Mouse (Mus musculus): ENCODE data around the gene Prss36. TPM values are rescaled to one million over a fixed set of nuclear protein-coding genes. Genes with fewer than 3 reads are reported as not detected.

Gene Prss36
- total and polyA plus RNA-seq, 3 experiments = 6.1 to 8.3 (median 7.7) TPM

- Histone ChIP-seq H3K4me3 (replicated peaks in 1 of 3; ENCODE audit: low read depth in 2 of 3, low read length in 2 of 3, poor library complexity in 1 of 3) (no peak overlapping the region), H3K27me3 (replicated peaks) (no peaks in the 10 kb centered on the region), H3K9ac (ENCODE audit: insufficient read depth, low read depth) (no peak overlapping the region), H3K27ac (ENCODE audit: insufficient read depth, low read depth) (no peak overlapping the region), H3K36me3 (replicated peaks in 1 of 2; ENCODE audit: control insufficient read depth in 1 of 2, insufficient read depth in 1 of 2, low read length in 1 of 2) (peaks cover 50 to 93% of the 10 kb centered on the region in 2 experiments), H3K4me1 (ENCODE audit: control insufficient read depth in 1 of 2, insufficient read depth in 2 of 2) (peaks cover under 1 to 36% of the 10 kb centered on the region in 2 experiments), H3K4me2 (ENCODE audit: insufficient read depth, low read depth, poor library complexity, severe bottlenecking) (no peak overlapping the region), H3K9me3 (replicated peaks; ENCODE audit: low read length) (no peaks in the 10 kb centered on the region), H3K79me2 (replicated peaks; ENCODE audit: control insufficient read depth, extremely low read depth, insufficient read depth, poor library complexity, severe bottlenecking) (no peaks in the 10 kb centered on the region)
- DNase-seq (ENCODE audit: extremely low read depth) = no peak
- TF ChIP-seq MXI1 (IDR thresholded peaks at IDR 0.05; ENCODE audit: low read depth, low read length) (no peak), MEF2A (IDR thresholded peaks at IDR 0.05; ENCODE audit: borderline replicate concordance, low read depth, low read length) (no peak), JUN (IDR thresholded peaks at IDR 0.05; ENCODE audit: insufficient read depth, low read depth, low read length) (no peak), IRF4 (IDR thresholded peaks at IDR 0.05; ENCODE audit: low read depth, low read length) (no peak), ZMIZ1 (IDR thresholded peaks at IDR 0.05; ENCODE audit: low read depth, low read length) (no peak), MAFK (IDR thresholded peaks at IDR 0.05; ENCODE audit: insufficient replicate concordance, low read length) (no peak), KAT2A (IDR thresholded peaks at IDR 0.05; ENCODE audit: insufficient replicate concordance, low read length) (no peak), ZNF384 (IDR thresholded peaks at IDR 0.05; ENCODE audit: low read depth, low read length) (no peak), ZC3H11A (IDR thresholded peaks at IDR 0.05; ENCODE audit: low read depth, low read length) (no peak), NRF1 (IDR thresholded peaks at IDR 0.05; ENCODE audit: low read depth, low read length) (no peak), USF2 (conservative IDR thresholded peaks at IDR 0.05; ENCODE audit: low read depth, low read length) (no peak), SIN3A (IDR thresholded peaks at IDR 0.05; ENCODE audit: low read length) (no peak), CHD1 (IDR thresholded peaks at IDR 0.05; ENCODE audit: low read depth, low read length) (no peak), TCF12 (IDR thresholded peaks at IDR 0.05; ENCODE audit: low read depth, low read length) (no peak)
- dilution Hi-C loops (cut with MboI; ENCODE audit: extremely low pct_ligation_motif_present, extremely low pct_unique_long_range_greater_than_20kb, low sequenced_read_pairs) = no loop called here
- in situ Hi-C loops (cut with MboI; ENCODE audit: low pct_ligation_motif_present, low pct_unique_long_range_greater_than_20kb, low sequenced_read_pairs) = no loop called here
These were observed 57.7 kb downstream of the Prss36 start for GRCm38 (mm10) chr7:127888821-127889220.

- peaks cover 3 to 47% of the 10 kb centered on the region in 2 experiments for H3K4me1 ChIP-seq (ENCODE audit: control insufficient read depth in 1 of 2, insufficient read depth in 2 of 2)
These were observed 58.7 kb downstream of the Prss36 start for GRCm38 (mm10) chr7:127887781-127888180.

More at GRCm38 (mm10) chr7:127887781-127888180, 58.7 kb downstream of the Prss36 start:
- in situ Hi-C loops (cut with MboI; ENCODE audit: low pct_ligation_motif_present, low pct_unique_long_range_greater_than_20kb, low sequenced_read_pairs) (no loop called here), dilution Hi-C loops (cut with MboI; ENCODE audit: extremely low pct_ligation_motif_present, extremely low pct_unique_long_range_greater_than_20kb, low sequenced_read_pairs) (no loop called here)
- Histone ChIP-seq H3K9ac (ENCODE audit: insufficient read depth, low read depth) (no peak overlapping the region), H3K4me3 (replicated peaks in 1 of 3; ENCODE audit: low read depth in 2 of 3, low read length in 2 of 3, poor library complexity in 1 of 3) (no peak overlapping the region), H3K4me2 (ENCODE audit: insufficient read depth, low read depth, poor library complexity, severe bottlenecking) (no peak overlapping the region), H3K27me3 (replicated peaks) (no peaks in the 10 kb centered on the region), H3K9me3 (replicated peaks; ENCODE audit: low read length) (no peaks in the 10 kb centered on the region), H3K27ac (ENCODE audit: insufficient read depth, low read depth) (no peak overlapping the region), H3K79me2 (replicated peaks; ENCODE audit: control insufficient read depth, extremely low read depth, insufficient read depth, poor library complexity, severe bottlenecking) (no peaks in the 10 kb centered on the region; the same call in 1 of the 2 replicates), H3K36me3 (replicated peaks in 1 of 2; ENCODE audit: control insufficient read depth in 1 of 2, insufficient read depth in 1 of 2, low read length in 1 of 2) (peaks cover 60 to 96% of the 10 kb centered on the region in 2 experiments)
- no peak for TF ChIP-seq IRF4 (IDR thresholded peaks at IDR 0.05; ENCODE audit: low read depth, low read length)
- TF ChIP-seq MAFK (IDR thresholded peaks at IDR 0.05; ENCODE audit: insufficient replicate concordance, low read length) = no peak
- TF ChIP-seq NELFE (IDR thresholded peaks at IDR 0.05; ENCODE audit: low read depth, low read length) = no peak
- no peak for TF ChIP-seq ZC3H11A (IDR thresholded peaks at IDR 0.05; ENCODE audit: low read depth, low read length)
- no peak for TF ChIP-seq UBTF (IDR thresholded peaks at IDR 0.05; ENCODE audit: low read depth, low read length)
- TF ChIP-seq ETS1 (conservative IDR thresholded peaks at IDR 0.05; ENCODE audit: low read depth, low read length) = no peak
- no peak for TF ChIP-seq USF2 (conservative IDR thresholded peaks at IDR 0.05; ENCODE audit: low read depth, low read length)
- no peak for TF ChIP-seq CHD2 (IDR thresholded peaks at IDR 0.05; ENCODE audit: low read length)
- no peak for TF ChIP-seq CTCF (conservative IDR thresholded peaks at IDR 0.05 in 1 of 2, IDR thresholded peaks at IDR 0.05 in 1 of 2; ENCODE audit: low read depth in 2 of 2, low read length in 2 of 2)
- TF ChIP-seq HCFC1 (IDR thresholded peaks at IDR 0.05; ENCODE audit: low read depth, low read length) = no peak
- no peak for TF ChIP-seq ELF1 (IDR thresholded peaks at IDR 0.05; ENCODE audit: low read depth, low read length)
- no peak for TF ChIP-seq RAD21 (IDR thresholded peaks at IDR 0.05; ENCODE audit: low read depth, low read length)
- no peak for TF ChIP-seq SIN3A (IDR thresholded peaks at IDR 0.05; ENCODE audit: low read length)
- no peak for DNase-seq (ENCODE audit: extremely low read depth)
